Mouse (Mus musculus): Measurements from ENCODE around the gene Ptx4.

Gene Ptx4

GRCm38 (mm10) chr17:25120406-25120805 lies at the start of gene Ptx4:
Gene Ptx4, plus strand, starts transcription at chr17:25120760.
- peak; percentile 18 for DNase-seq (ENCODE audit: low spot score)

DNA sequence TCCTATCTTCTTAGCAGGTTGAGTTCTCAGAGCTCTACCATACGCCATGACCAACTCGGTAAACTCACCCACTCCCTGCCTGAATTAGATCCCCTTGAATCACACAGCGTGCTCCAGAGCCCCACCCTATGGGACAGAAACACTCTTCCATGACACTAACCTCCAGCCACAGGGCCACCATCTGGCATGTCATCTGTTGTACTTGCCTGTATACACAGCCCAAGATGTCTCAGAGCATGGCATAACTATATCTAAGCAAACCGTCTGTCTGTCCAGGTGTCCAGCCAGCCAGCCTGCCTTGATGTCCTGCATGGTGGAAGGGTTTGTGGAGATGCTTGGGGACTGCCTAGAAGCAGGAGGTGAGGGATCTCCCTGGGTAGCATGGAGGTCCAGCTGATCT lies 43.7 kb upstream of the Ptx4 start:
- no peak for DNase-seq (ENCODE audit: low spot score)

DNA sequence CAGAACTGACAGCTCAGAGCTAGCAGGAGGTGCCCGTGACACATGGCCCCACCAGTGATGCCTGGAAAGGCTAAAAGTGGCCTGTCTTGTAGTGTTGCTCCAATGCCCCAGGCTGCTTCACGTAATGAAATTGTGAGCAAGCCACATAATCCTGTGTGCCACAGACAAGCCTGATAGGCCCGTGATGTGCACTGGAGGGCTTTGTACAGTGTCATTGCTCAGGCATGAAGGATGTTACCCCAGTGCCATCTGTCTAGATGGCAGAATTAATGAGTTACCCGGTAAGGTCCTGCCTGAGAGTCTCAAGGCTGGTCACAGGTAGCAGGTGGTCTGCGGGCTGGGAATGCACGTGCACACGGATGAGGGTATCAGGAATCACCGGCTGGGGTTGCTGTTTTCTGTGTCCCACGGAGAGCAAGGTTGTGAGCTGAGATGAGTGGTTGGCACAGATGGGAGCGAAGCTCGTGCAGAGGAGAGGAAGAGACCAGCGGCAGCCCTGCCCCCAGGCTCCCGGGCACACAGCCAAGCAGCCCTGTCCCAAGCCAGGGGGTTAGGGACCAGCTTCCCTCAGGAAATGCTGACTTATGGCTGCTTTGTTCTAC lies 42.7 kb upstream of the Ptx4 start:
- DNase-seq (ENCODE audit: low spot score): no peak

DNA sequence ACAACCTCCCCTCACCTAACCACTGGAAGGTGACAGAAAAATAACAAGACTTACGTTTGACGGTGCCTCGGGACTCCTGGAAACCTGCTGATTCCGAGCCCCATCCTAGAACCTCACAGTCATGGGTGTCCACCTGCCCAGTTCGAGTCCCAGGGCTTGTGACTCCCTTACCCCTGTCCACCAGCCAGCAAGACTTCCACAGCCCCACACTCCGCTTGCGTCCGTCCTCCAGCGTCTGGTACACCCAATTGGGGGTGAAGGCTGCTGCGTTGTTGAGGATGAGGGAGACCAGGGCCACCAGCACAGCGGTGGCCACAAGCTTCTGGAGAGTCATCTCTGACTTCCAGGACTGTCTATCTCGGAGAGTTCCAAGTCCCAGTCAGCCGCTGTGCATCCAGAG lies 40.4 kb upstream of the Ptx4 start:
- no peak for DNase-seq (ENCODE audit: low spot score)

GRCm38 (mm10) chr17:25080960-25081381 lies 39.6 kb upstream of the Ptx4 start:
- peak; percentile 22 for DNase-seq (ENCODE audit: low spot score)

DNA sequence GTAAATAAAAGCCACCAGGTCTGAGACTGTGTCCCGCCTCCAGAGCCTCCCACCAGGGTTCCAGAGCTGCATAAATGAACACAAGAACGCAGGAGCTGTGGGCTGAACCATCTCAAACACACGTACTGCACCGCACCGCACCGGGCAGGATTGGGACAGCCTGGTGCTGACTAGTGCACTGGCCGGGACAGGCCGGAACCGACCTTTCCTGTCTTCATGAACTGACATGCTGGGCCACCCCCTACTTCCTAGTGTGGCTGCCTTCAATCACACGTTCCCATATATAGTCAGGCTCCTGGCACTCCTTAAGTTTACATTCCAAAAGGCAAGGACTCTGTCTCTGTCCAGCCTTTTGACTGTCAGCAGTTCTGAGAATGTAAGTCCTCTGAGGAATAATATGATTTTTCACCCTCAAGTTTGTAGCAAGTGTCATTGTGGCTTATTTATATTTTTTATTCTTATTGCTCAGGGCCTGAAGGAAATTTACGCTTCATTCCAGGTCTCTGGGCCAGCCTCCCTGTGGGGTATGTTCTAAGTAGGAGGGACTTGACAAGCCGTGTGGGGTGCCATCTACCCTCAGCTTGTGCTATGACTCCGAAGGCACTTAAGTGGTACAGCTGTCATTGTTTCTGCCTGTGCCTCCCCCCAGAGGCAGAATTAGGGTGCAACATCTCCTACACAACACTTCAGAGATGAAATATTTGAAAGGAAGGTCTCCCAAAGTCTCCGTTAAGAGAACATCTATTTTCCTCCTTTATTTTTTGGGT lies 38.3 kb upstream of the Ptx4 start:
- peak; percentile 19 for DNase-seq (ENCODE audit: low spot score)

DNA sequence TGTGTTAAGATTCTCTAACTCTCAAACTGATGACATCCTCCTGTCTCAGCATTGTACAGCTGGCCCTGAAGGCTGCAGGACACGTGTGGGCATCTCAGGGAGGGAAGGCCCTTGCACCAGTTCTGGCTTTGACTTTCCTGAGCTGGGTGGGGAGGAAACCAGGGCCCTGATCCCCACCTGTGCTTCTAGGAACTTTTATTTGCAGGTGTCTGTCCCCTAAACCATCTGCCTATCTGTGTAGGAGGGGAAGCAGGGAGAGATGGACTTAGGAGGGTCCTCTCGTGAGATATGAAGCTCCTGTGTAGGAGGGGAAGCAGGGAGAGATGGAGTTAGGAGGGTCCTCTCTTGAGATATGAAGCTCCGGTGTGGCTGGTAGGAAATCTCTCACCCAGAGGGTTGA lies 37.7 kb upstream of the Ptx4 start:
- DNase-seq (ENCODE audit: low spot score): no peak

DNA sequence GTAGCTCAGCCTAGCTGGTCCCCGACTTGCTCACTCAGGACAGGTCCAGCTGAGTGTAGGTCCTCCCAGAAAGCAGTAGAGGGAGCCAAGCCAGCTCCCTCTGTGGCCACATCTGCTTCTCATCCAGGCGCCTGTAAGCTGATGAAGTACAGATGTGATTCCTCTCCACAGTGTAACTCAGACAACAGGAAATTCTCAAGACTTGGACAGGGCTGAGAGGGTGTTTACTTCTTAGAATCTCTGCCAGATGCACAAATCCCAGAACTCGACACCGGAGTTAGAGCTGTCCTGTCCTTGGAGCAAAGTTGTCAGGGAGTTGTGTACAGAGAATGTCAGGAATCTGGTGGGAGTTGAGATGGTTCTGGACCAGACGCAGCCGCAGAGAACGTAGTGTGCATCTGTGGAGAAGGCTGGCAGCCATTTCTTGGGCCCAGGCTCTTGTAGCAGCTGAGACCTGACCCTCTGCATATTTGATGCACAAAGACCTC lies 37.1 kb upstream of the Ptx4 start, which contains the start of gene Tmem204:
Tmem204 (minus strand) TSS at position 148 of the 488 bp plus-strand sequence.
- peak; percentile 90 for DNase-seq (ENCODE audit: low spot score)

GRCm38 (mm10) chr17:25084835-25085385 lies 35.6 kb upstream of the Ptx4 start:
- no peak for DNase-seq (ENCODE audit: low spot score)

GRCm38 (mm10) chr17:25086724-25087123 lies 33.8 kb upstream of the Ptx4 start:
- no peak for DNase-seq (ENCODE audit: low spot score)

- no peak for DNase-seq (ENCODE audit: low spot score)
These were observed 31.4 kb upstream of the Ptx4 start for GRCm38 (mm10) chr17:25089158-25089557.

DNA sequence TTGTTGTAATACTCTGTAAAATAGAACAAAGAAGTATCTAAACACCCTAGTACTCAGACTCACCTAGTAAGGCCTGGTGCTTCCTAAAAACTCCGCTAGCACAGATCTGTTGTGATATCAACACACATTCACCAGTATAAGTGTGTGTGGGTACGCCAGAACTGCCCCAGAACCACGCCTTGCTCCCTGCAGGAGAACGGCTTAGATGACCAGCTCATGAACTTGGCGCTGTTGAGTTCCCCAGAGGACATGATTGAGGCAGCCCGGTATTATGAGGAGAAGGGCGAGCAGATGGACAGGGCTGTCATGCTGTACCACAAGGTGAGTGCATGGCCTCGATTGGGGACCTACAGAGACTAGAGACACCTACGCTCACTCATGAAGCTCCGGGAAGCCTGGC lies 30.1 kb upstream of the Ptx4 start:
- DNase-seq (ENCODE audit: low spot score): no peak

DNA sequence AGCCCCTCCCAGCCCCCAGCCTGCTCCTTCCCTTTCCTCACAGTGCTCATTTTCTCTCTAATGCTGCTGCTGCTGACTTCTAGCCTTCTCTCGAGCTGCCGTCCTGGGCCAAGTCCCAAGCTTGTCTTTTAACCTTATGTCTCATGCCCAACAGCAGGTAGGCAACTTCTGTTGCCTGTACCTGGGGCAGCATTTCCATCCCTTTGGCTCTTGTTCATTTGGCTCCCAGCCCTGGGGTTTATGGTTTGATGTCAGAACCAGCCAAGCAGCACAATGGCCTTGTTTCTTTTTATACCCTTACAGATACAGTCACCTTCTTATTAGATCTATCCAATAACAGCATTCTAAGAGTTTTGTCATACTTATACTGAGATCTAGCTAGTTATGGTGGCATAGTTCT lies 24.3 kb upstream of the Ptx4 start:
- DNase-seq (ENCODE audit: low spot score): no peak

- DNase-seq (ENCODE audit: low spot score): no peak
These were observed 20.5 kb upstream of the Ptx4 start for GRCm38 (mm10) chr17:25100052-25100451.

DNA sequence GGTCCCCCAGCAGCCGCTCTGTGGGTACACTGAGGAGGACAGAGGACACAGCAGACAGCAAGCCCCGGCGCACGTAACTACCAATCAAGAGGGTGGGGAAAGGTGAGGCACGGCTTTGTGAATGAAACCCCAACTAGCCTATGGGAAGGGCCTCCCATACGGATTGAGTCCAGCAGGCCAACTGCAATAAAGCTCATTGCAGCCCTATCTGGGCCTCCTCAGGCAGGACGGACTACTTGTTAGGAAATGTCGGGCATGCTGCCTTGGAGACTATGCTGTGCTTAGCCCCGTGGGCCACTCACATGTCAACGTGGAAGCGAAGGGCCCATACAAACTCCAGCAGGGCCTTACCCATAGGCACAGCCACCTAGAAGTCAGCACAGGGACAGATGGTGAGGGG lies 19.2 kb upstream of the Ptx4 start:
- DNase-seq (ENCODE audit: low spot score): no peak

DNA sequence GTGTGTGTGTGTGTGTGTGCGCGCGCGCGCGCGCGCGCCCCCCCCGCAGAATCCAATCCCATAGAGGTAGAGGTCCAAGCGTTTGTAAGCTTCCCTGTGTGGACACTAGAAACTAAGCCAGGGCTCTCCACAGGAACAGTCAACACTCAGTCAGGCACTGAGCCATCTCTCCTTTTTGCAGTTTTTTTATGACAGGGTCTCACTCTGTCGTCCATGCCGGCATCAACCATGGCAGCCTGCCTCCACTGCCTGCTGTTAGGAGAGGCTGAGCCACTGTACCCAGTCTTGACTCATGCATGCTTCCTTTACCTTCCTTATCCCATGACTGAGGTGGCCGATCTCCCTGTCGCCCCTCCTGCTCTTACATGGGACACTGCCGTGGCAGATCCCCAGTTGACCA lies 12.8 kb upstream of the Ptx4 start:
- DNase-seq (ENCODE audit: low spot score): no peak

DNA sequence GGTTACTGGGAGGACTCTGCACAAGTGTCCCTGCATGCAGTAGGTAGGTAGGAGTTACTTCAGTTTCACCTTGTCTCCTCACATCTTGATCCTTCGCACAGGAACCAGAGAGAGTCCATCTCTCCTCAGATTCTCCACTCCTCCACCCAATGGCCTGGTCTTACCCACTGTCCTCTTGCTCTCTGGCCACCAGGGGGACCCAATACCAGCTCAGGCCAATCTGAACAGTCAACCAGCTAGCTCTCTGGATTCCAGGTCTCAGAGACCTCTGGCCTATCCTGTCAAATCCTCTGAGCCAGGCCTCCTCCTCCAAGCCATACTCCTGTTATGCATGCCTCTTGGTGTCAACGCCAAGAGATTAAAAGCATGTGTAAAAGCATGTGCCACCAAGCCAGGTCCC lies 11.0 kb upstream of the Ptx4 start:
- DNase-seq (ENCODE audit: low spot score): peak; percentile 60

- no peak for DNase-seq (ENCODE audit: low spot score)
These were observed 10.0 kb upstream of the Ptx4 start for GRCm38 (mm10) chr17:25110590-25110989.

DNA sequence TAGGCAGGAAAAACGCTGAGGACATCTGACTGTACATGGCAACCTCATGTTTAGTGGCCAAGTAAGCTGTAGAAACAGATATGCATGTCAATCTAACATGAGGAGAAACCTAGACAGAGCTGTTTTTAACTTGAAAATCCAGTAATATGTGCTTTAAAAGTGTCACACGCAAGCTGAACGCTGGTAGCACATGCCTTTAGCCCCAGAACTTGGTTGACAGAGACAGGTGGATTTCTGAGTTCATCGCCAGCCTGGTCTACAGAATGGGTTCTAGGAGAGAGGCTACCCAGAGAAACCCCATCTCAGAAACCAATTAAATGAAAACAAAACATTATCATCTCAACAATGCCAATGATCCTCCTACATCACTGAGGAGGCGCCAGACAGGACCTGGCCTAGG lies 9.3 kb upstream of the Ptx4 start:
- DNase-seq (ENCODE audit: low spot score): no peak

DNA sequence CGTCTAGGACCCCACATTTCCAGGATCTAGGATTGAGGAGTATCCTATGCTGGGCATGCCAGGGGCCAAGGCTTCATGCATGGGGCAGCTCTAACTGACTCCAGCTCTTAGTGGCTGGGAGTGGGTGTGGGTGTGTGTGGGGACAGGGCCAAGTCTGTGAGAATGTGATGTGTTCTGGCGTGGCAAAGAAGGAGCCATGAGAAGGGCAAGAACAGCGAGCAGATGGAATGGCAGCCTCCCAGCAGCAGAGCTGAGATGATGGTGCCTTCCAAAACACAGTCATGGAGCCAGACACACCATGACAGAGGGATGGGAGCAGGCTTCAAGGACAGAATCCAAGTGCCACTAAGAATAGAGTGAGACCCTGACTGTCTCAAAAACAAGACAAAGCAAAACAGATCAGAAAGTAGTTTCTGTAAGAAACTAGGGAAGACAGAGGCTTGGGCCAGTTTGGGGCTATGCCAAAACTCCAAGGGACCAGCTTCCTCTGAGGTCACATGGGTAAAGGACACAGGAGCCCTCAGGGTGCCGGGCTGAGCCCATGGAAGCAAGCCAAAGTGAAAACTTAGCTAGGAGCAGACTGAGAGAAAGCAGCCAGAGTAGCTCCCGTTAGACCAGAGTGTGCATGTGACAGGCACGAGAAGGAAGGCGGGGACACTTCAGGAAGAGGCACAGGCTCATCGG lies 8.7 kb upstream of the Ptx4 start:
- DNase-seq (ENCODE audit: low spot score): no peak

- DNase-seq (ENCODE audit: low spot score): no peak
These were observed 8.1 kb upstream of the Ptx4 start for GRCm38 (mm10) chr17:25112423-25112810.

DNA sequence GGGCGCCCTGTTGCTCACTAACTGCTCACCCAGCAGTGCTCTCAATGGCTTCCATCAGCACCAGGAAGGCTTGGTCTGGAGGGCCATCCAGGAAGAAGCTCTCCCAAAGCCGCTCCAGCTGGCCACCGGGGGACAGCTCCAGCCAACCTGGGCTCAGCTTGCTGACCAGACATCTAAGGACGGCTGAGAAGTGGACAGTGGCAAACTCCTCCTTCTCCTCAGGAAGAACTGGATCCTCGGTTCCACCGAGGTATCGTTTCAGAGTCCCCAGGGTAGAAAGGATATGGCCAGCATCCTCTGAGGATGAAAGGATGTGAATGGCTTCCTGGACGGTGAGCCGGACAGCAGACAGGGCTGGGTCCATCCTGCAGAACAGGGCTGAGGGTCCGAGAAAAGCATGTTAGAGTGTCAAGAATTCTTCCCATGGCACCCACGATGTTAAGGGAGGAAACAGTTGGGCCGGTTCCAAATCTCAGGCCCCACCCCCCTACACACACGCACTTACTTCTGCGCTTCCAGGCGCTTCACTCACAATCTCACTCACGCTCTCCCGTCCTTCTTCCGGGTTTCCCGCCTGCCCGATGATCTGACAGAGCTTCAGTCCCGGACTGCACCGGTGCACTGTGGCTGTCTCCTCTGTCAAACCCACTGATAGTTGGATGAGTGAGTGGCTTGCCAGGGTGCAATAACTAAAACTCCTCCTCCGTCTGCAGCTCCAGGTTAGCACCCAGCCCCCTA lies 5.5 kb upstream of the Ptx4 start:
- DNase-seq (ENCODE audit: low spot score): no peak
